Mouse (Mus musculus) limb, embryonic 12.5 days (tissue): ENCODE data around the gene AC134908.4. TPM values are rescaled to one million over a fixed set of nuclear protein-coding genes. Genes with fewer than 3 reads are reported as not detected.

Experiments used
- ATAC-seq: fragments of 200-750 bp; cut with Nextera tagmentation; 2 replicates; pipeline ENCODE4 v1.8.0; 2017; ENCODE audit warnings: low read depth, moderate TSS enrichment; ENCODE audit not compliant: insufficient number of reproducible peaks, insufficient read depth, low FRiP score, low TSS enrichment
- H3K27ac ChIP-seq: fragments of 300-500 bp; sonication (generic); 2 replicates; pipeline ENCODE4 v1.5.1; 2016; ENCODE audit warnings: mild to moderate bottlenecking, moderate library complexity
- H3K27me3 ChIP-seq: fragments of 300-500 bp; sonication (generic); 2 replicates; pipeline ENCODE4 v1.6.1; 2016; ENCODE audit warnings: mild to moderate bottlenecking, moderate library complexity
- H3K36me3 ChIP-seq: fragments of 300-500 bp; sonication (generic); 2 replicates; pipeline ENCODE4 v1.6.1; 2016; ENCODE audit warnings: mild to moderate bottlenecking, moderate library complexity
- H3K4me1 ChIP-seq: fragments of 300-500 bp; sonication (generic); replicated peaks from 2 replicates; pipeline ENCODE4 v1.6.1; 2016
- H3K4me2 ChIP-seq: fragments of 300-500 bp; sonication (generic); 2 replicates; pipeline ENCODE4 v1.6.1; 2016; ENCODE audit warnings: mild to moderate bottlenecking, moderate library complexity
- H3K4me3 ChIP-seq: fragments of 300-500 bp; sonication (generic); replicated peaks from 2 replicates; pipeline ENCODE4 v1.5.1; 2016; ENCODE audit warnings: mild to moderate bottlenecking
- H3K9ac ChIP-seq: fragments of 300-500 bp; sonication (generic); replicated peaks from 2 replicates; pipeline ENCODE4 v1.6.1; 2016; ENCODE audit warnings: mild to moderate bottlenecking, moderate library complexity
- H3K9me3 ChIP-seq: fragments of 300-500 bp; sonication (generic); 2 replicates; pipeline ENCODE4 v1.6.1; 2016; ENCODE audit warnings: mild to moderate bottlenecking, moderate library complexity
- WGBS: fragments of 180-500 bp; shearing (Covaris S2); methylation state at CpG from one replicate; pipeline ENCODE4 v1.1.7; 2016; 5-methylcytosine and 5-hydroxymethylcytosine counted together
- polyA plus RNA-seq: library from polyadenylated mRNA; unstranded; fragments of >200 nt; fragmentation: Nextera tagmentation; extraction: Ambion mirVana; gene quantifications from 2 replicates; pipeline ENCODE4 v1.2.1, GENCODE M21; 2016

The AC134908.4 gene
- polyA plus RNA-seq, 1 experiment from 2014 or later: not detected

- Histone ChIP-seq H3K4me1 (peaks cover 32% of the 10 kb centered on the region), H3K36me3 (peaks cover 63% of the 10 kb centered on the region), H3K9me3 (no peaks in the 10 kb centered on the region), H3K27me3 (no peaks in the 10 kb centered on the region), H3K27ac (peak within 1 kb of the TSS; percentile 95), H3K4me3 (peak within 1 kb of the TSS; percentile 64), H3K9ac (peak within 1 kb of the TSS; percentile 78), H3K4me2 (peak within 1 kb of the TSS; percentile 82)
- WGBS: 85% methylated on average over 3 of the region's 3 CpGs
- no peak for ATAC-seq
Measured at GRCm38 (mm10) chr17:25786280-25786679, 9.2 kb downstream of the AC134908.4 start, which contains the start of gene Ccdc78. Gene Ccdc78 (plus strand): TSS chr17:25786580.

GRCm38 (mm10) chr17:25785281-25785745, 10.1 kb downstream of the AC134908.4 start, which contains the start of gene Haghl:
Gene Haghl (minus strand): TSS chr17:25785673.
- ATAC-seq: peak; percentile 82
- WGBS: under 1% methylated on average over 23 of the region's 23 CpGs

GRCm38 (mm10) chr17:25783861-25784574, 11.4 kb downstream of the AC134908.4 start:
- WGBS: 79% methylated on average over 15 of the region's 15 CpGs
- Histone ChIP-seq H3K9ac (peak overlapping the region; percentile 78), H3K9me3 (no peaks in the 10 kb centered on the region), H3K4me3 (peak overlapping the region; percentile 64), H3K27me3 (no peaks in the 10 kb centered on the region), H3K4me1 (peaks cover 24% of the 10 kb centered on the region), H3K4me2 (peak overlapping the region; percentile 82), H3K36me3 (peaks cover 72% of the 10 kb centered on the region), H3K27ac (peak overlapping the region; percentile 95; the same call in 1 of the 2 replicates)
- ATAC-seq: no peak

More at GRCm38 (mm10) chr17:25785281-25785745, 10.1 kb downstream of the AC134908.4 start, which contains the start of gene Haghl:
- Histone ChIP-seq H3K27me3 (no peaks in the 10 kb centered on the region), H3K9ac (peak within 1 kb of the TSS; percentile 78), H3K4me2 (peak within 1 kb of the TSS; percentile 82), H3K9me3 (no peaks in the 10 kb centered on the region), H3K27ac (peak within 1 kb of the TSS; percentile 95), H3K4me1 (peaks cover 24% of the 10 kb centered on the region), H3K36me3 (peaks cover 72% of the 10 kb centered on the region), H3K4me3 (peak within 1 kb of the TSS; percentile 64)

- 85% methylated on average over 7 of the region's 7 CpGs for WGBS
- Histone ChIP-seq H3K27me3 (no peaks in the 10 kb centered on the region), H3K9me3 (no peaks in the 10 kb centered on the region), H3K4me2 (no peak overlapping the region), H3K27ac (no peak overlapping the region), H3K36me3 (peaks cover 66% of the 10 kb centered on the region), H3K9ac (no peak overlapping the region), H3K4me3 (no peak overlapping the region), H3K4me1 (peaks cover 24% of the 10 kb centered on the region)
- ATAC-seq: no peak
Measured at GRCm38 (mm10) chr17:25783086-25783485, 12.4 kb downstream of the AC134908.4 start.

GRCm38 (mm10) chr17:25781339-25781738, 14.1 kb downstream of the AC134908.4 start:
- 70% methylated on average over 6 of the region's 6 CpGs for WGBS
- Histone ChIP-seq H3K4me2 (no peak overlapping the region), H3K27me3 (no peaks in the 10 kb centered on the region), H3K9me3 (no peaks in the 10 kb centered on the region), H3K9ac (no peak overlapping the region), H3K27ac (no peak overlapping the region), H3K36me3 (peaks cover 64% of the 10 kb centered on the region), H3K4me3 (no peak overlapping the region), H3K4me1 (peaks cover 24% of the 10 kb centered on the region)
- no peak for ATAC-seq

- no peak overlapping the region for H3K4me2 ChIP-seq
- WGBS: 93% methylated on average over 5 of the region's 5 CpGs
- no peak overlapping the region for H3K27ac ChIP-seq
- H3K9ac ChIP-seq: no peak overlapping the region
- no peaks in the 10 kb centered on the region for H3K9me3 ChIP-seq
- H3K27me3 ChIP-seq: no peaks in the 10 kb centered on the region
- H3K4me1 ChIP-seq: peaks cover 10% of the 10 kb centered on the region
- peaks cover 49% of the 10 kb centered on the region for H3K36me3 ChIP-seq
- ATAC-seq: no peak
- H3K4me3 ChIP-seq: no peak overlapping the region
Measured at GRCm38 (mm10) chr17:25777948-25778347, 17.5 kb downstream of the AC134908.4 start.

- peaks cover 24% of the 10 kb centered on the region for H3K36me3 ChIP-seq
- no peak overlapping the region for H3K9ac ChIP-seq
- peaks cover 9% of the 10 kb centered on the region for H3K4me1 ChIP-seq
- no peak overlapping the region for H3K27ac ChIP-seq
- H3K9me3 ChIP-seq: no peaks in the 10 kb centered on the region
- no peak overlapping the region for H3K4me3 ChIP-seq
- no peak overlapping the region for H3K4me2 ChIP-seq
- no peaks in the 10 kb centered on the region for H3K27me3 ChIP-seq
- no peak for ATAC-seq
- 86% methylated on average over 10 of the region's 10 CpGs for WGBS
Measured at GRCm38 (mm10) chr17:25775318-25776062, 20.0 kb downstream of the AC134908.4 start.

GRCm38 (mm10) chr17:25773549-25774120, 21.8 kb downstream of the AC134908.4 start, which contains the start of gene Narfl:
Gene Narfl (plus strand): TSS chr17:25773776.
- Histone ChIP-seq H3K36me3 (peaks cover 14% of the 10 kb centered on the region), H3K27ac (no peak within 1 kb of the TSS), H3K4me3 (peak within 1 kb of the TSS; percentile 73), H3K4me2 (peak within 1 kb of the TSS; percentile 90), H3K9ac (peak within 1 kb of the TSS; percentile 83), H3K4me1 (peaks cover 9% of the 10 kb centered on the region), H3K27me3 (0 out of 2 replicates have a peak, but pooled peaks cover 6% of the 10 kb centered on the region), H3K9me3 (no peaks in the 10 kb centered on the region)
- 0% methylated on average over 37 of the region's 37 CpGs for WGBS
- ATAC-seq: peak; percentile 77

GRCm38 (mm10) chr17:25769331-25769730, 26.1 kb downstream of the AC134908.4 start:
- no peak for ATAC-seq
- H3K9ac ChIP-seq: no peak overlapping the region
- H3K4me1 ChIP-seq: peaks cover 9% of the 10 kb centered on the region
- H3K4me2 ChIP-seq: no peak overlapping the region
- H3K27me3 ChIP-seq: peaks cover 12% of the 10 kb centered on the region; the same call in 1 of the 2 replicates
- no peak overlapping the region for H3K27ac ChIP-seq
- no peaks in the 10 kb centered on the region for H3K36me3 ChIP-seq
- H3K4me3 ChIP-seq: no peak overlapping the region
- H3K9me3 ChIP-seq: no peaks in the 10 kb centered on the region
- WGBS: 24% methylated on average over 8 of the region's 9 CpGs

- H3K27me3 ChIP-seq: peaks cover 12% of the 10 kb centered on the region; the same call in 1 of the 2 replicates
- peaks cover 5% of the 10 kb centered on the region; the same call in 1 of the 2 replicates for H3K4me1 ChIP-seq
- no peak overlapping the region for H3K27ac ChIP-seq
- H3K36me3 ChIP-seq: no peaks in the 10 kb centered on the region
- H3K4me2 ChIP-seq: no peak overlapping the region
- WGBS: 19% methylated on average over 5 of the region's 5 CpGs
- ATAC-seq: no peak
- no peak overlapping the region for H3K9ac ChIP-seq
- no peaks in the 10 kb centered on the region for H3K9me3 ChIP-seq
- H3K4me3 ChIP-seq: no peak overlapping the region
Measured at GRCm38 (mm10) chr17:25765886-25766285, 29.6 kb downstream of the AC134908.4 start.

GRCm38 (mm10) chr17:25762591-25762990, 32.9 kb downstream of the AC134908.4 start:
- 32% methylated on average over 3 of the region's 3 CpGs for WGBS
- ATAC-seq: no peak
- H3K36me3 ChIP-seq: no peaks in the 10 kb centered on the region
- peaks cover 5% of the 10 kb centered on the region; the same call in 1 of the 2 replicates for H3K4me1 ChIP-seq
- H3K27ac ChIP-seq: no peak overlapping the region
- H3K4me2 ChIP-seq: no peak overlapping the region
- H3K9me3 ChIP-seq: no peaks in the 10 kb centered on the region
- H3K9ac ChIP-seq: no peak overlapping the region
- H3K4me3 ChIP-seq: no peak overlapping the region
- H3K27me3 ChIP-seq: peaks cover 5% of the 10 kb centered on the region; the same call in 1 of the 2 replicates
